Mouse (Mus musculus) retina, postnatal 1 day (tissue): Measurements from ENCODE around the gene Tm4sf20.
A peak's percentile ranks its signal among the peaks of the same experiment; 100 is the strongest.

Source experiments
- DNase-seq: peaks from one replicate; pipeline ENCODE4 v3.0.0-alpha.2; 2012

The Tm4sf20 gene

GRCm38 (mm10) chr1:82768269-82768668, at the start of gene Tm4sf20:
Gene Tm4sf20 (minus strand): TSS chr1:82768461.
- DNase-seq, result no peak

- no peak for DNase-seq
These were observed 47.9 kb upstream of the Tm4sf20 start for GRCm38 (mm10) chr1:82815941-82816716.

GRCm38 (mm10) chr1:82811766-82812165, 43.5 kb upstream of the Tm4sf20 start:
- DNase-seq, result no peak

- no peak for DNase-seq
These were observed 40.3 kb upstream of the Tm4sf20 start for GRCm38 (mm10) chr1:82808564-82808963.

- no peak for DNase-seq
These were observed 38.9 kb upstream of the Tm4sf20 start for GRCm38 (mm10) chr1:82807206-82807605.

- DNase-seq, result no peak
These were observed 38.1 kb upstream of the Tm4sf20 start for GRCm38 (mm10) chr1:82806391-82806790.

GRCm38 (mm10) chr1:82804059-82804458, 35.8 kb upstream of the Tm4sf20 start:
- no peak for DNase-seq

- DNase-seq, result no peak
These were observed 35.3 kb upstream of the Tm4sf20 start for GRCm38 (mm10) chr1:82803608-82804007.

GRCm38 (mm10) chr1:82801105-82801783, 33.0 kb upstream of the Tm4sf20 start:
- DNase-seq, result no peak

- DNase-seq, result no peak
These were observed 30.7 kb upstream of the Tm4sf20 start for GRCm38 (mm10) chr1:82798922-82799321.

- DNase-seq, result no peak
These were observed 30.0 kb upstream of the Tm4sf20 start for GRCm38 (mm10) chr1:82798304-82798703.

- DNase-seq, result no peak
These were observed 28.8 kb upstream of the Tm4sf20 start for GRCm38 (mm10) chr1:82797088-82797487.

- no peak for DNase-seq
These were observed 27.6 kb upstream of the Tm4sf20 start for GRCm38 (mm10) chr1:82795702-82796443.

- no peak for DNase-seq
These were observed 26.9 kb upstream of the Tm4sf20 start for GRCm38 (mm10) chr1:82795211-82795610.

GRCm38 (mm10) chr1:82793986-82794385, 25.7 kb upstream of the Tm4sf20 start:
- DNase-seq, result no peak

- no peak for DNase-seq
These were observed 24.8 kb upstream of the Tm4sf20 start for GRCm38 (mm10) chr1:82793110-82793509.

GRCm38 (mm10) chr1:82792238-82792637, 24.0 kb upstream of the Tm4sf20 start:
- no peak for DNase-seq

GRCm38 (mm10) chr1:82791105-82791504, 22.8 kb upstream of the Tm4sf20 start:
- no peak for DNase-seq

GRCm38 (mm10) chr1:82788070-82788469, 19.8 kb upstream of the Tm4sf20 start:
- no peak for DNase-seq

GRCm38 (mm10) chr1:82787414-82787813, 19.2 kb upstream of the Tm4sf20 start:
- peak; percentile 90 for DNase-seq

- no peak for DNase-seq
These were observed 17.3 kb upstream of the Tm4sf20 start for GRCm38 (mm10) chr1:82785546-82785945.

GRCm38 (mm10) chr1:82783559-82783958, 15.3 kb upstream of the Tm4sf20 start:
- no peak for DNase-seq

- no peak for DNase-seq
These were observed 11.2 kb upstream of the Tm4sf20 start for GRCm38 (mm10) chr1:82779388-82779966.
